Mouse (Mus musculus): ENCODE data around the gene Tob1.

The Tob1 gene

GRCm38 (mm10) chr11:94198405-94199146 lies 12.7 kb upstream of the Tob1 start:
- DNase-seq (ENCODE audit: low spot score in 2 of 2) = no peak

GRCm38 (mm10) chr11:94199771-94200170 lies 11.5 kb upstream of the Tob1 start:
- no peak for DNase-seq (ENCODE audit: low spot score in 2 of 2)

- no peak for DNase-seq (ENCODE audit: low spot score in 2 of 2)
Observed at GRCm38 (mm10) chr11:94200422-94200821, 10.8 kb upstream of the Tob1 start.

DNA sequence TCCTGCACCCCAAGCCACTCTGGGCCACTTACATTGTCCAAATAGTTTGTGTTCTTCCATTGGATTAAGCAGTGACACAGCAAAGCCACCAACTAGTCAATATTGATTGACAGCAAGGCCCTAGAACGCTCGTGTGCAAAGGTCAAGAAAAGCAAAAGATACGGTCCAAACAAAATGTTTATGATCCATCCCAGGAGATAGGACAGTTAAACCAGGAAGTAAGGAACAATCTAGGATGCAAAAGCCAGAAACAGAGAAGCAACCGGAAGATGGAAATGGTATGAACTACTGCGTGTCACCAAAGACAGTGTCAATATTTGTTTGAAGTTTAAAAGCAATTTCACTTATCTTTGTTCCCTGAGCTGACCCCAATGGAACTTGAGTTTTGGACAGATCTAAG lies 9.1 kb upstream of the Tob1 start:
- DNase-seq (ENCODE audit: low spot score in 2 of 2) = no peak

DNA sequence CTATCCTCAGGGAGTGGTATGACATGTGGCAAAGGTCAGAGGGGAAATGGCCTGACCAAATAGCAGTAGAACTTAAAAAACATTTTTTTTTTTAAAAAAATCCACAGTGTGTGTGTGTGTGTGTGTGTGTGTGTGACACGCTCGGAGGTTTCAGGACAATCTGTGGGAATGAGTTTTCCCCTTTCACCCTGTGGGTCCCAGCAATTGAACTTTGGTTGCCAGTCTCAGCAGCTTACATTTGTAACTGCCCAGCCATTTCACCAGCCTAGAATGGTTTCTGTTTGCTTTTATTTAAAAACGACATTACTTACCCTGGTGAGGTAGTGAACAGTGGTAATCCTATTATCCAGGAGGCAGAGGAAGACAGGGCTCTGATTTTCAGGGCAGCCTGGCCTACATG lies 8.2 kb upstream of the Tob1 start:
- no peak for DNase-seq (ENCODE audit: low spot score in 2 of 2)

GRCm38 (mm10) chr11:94206398-94207114 lies 4.7 kb upstream of the Tob1 start:
- DNase-seq (ENCODE audit: low spot score in 2 of 2) = no peak

GRCm38 (mm10) chr11:94208811-94209675 lies 2.2 kb upstream of the Tob1 start:
- DNase-seq (ENCODE audit: low spot score in 2 of 2) = no peak

GRCm38 (mm10) chr11:94209695-94210131 lies 1.5 kb upstream of the Tob1 start:
- DNase-seq (ENCODE audit: low spot score in 2 of 2) = no peak

DNA sequence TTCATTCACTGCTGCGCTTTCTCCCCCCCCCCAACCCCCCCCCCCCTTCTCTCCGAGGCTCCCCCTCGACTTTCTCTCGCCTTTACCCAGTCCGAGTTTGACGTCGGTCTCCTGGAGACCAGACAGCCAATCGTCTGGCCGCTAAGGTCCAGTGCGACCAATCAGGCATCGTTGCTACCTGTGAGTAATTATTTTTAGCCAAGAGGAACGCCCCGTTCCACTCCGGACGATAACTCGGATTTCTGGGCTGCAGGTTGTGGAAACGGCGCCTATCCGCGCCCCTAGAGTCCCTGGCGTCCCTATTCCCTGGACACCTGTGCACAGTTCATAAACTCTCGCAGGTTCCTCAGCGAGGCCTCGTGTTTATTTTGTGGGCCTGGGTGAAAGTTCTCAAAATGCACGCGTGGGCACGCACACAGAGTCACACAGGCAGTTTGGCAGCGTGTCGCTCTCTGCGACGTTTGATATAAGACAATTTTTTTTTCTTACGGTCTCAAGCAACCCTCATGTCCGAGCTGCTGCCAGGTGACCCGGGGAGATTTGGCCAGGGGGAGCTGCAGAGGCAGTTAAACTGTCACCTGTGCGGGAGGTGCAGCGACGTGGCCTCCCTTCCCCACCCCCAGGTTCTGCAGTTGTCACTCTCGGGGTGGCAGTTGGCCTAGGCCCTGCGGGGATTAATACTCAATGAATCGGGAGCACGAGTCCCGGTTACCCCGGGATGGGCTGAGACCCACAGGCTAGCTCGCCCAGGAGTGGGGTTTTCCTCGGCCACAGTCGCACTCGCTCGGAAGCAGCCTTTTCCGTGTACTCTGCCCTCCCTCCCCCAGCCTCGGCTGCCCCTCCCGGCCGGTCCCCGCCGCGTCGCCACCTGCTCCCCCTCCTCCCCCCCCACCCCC lies 815 bp upstream of the Tob1 start:
- peak; percentile 82 to 83 for DNase-seq (ENCODE audit: low spot score in 2 of 2)

DNA sequence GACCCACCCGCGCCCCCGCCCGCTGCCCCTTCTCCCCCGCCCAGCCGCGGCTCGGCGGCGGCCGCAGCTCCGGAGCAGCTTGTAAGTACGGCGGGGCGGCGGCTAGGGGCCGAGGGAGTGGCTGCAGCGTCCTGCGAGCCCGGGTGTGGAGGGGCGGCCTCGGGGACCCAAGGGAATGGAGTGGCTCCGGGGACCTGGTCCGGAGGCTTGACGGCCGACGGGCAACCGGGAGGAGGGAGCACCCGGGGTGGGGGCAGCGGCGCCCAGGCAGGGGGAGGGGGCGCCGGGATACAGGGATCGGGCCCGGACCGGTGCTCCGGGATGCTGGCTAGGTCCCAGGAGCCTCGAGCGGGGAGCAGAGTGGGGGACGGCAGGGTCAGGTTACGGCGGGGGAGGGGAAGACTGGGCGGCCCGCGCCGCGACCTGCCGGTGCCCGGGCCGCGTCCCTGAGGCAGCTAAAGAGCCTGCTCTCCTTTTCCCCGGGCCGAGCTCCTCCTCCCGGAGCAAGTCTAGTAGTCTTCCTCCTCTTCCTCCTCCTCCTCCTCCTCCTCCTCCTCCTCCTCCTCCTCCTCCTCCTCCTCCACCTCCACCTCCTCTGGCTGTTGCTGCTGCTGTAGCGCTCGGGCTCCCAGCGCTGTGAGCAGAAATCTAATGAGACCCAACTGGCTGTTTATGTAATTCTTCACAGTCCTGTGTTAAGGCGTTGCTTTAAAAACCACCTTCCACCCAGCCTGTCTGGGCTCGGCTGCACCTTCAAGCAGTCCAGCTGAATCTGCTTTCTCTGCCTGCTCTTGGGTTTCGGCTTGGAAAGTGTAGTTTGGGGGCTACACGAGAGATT lies 616 bp downstream of the Tob1 start:
- DNase-seq (ENCODE audit: low spot score in 2 of 2) = peak; percentile 71 to 73

GRCm38 (mm10) chr11:94212489-94212836 lies 1.2 kb downstream of the Tob1 start:
- DNase-seq (ENCODE audit: low spot score in 2 of 2) = no peak

- no peak for DNase-seq (ENCODE audit: low spot score in 2 of 2)
Observed at GRCm38 (mm10) chr11:94212997-94213396, 1.7 kb downstream of the Tob1 start.

GRCm38 (mm10) chr11:94213735-94214594 lies 2.7 kb downstream of the Tob1 start:
- DNase-seq (ENCODE audit: low spot score in 2 of 2) = no peak

DNA sequence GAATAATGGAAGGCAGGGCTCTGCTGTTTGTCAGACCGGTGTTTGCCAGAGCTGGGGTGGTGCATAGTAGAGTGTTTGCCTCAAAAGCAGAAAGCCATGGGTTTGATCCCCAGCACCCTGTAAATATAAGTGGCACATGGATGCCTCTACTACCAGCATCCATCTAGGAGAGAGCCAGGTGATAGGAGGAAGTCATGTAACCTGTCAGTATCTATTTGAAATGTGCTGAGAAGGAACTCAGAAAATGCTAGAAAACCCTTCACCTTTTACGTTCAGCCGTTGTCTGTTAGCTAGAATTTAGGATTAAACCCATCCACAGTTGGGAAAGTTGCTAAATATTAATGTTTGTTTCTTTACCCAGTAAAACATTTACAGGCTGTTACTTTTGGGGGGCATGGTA lies 4.3 kb downstream of the Tob1 start:
- no peak for DNase-seq (ENCODE audit: low spot score in 2 of 2)

DNA sequence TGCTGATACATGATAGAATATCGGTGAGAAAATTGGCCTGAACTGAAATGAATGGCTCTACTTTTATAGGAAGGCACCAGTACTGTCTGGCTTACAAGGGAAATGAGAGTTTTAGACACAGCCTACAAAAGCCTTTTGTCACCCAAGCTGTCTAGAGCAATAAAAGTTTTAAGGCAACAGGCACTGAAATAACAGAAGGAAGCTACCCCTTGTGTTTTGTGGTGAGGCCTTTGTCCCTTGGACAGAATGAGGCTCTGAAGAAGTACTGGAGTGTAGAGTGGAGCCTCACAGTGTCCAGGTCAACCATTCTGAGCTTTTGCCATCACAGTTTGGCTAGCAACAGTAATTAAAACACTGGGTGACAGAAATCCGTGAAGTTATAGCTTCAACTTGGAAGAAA lies 5.0 kb downstream of the Tob1 start:
- DNase-seq (ENCODE audit: low spot score in 2 of 2) = no peak

DNA sequence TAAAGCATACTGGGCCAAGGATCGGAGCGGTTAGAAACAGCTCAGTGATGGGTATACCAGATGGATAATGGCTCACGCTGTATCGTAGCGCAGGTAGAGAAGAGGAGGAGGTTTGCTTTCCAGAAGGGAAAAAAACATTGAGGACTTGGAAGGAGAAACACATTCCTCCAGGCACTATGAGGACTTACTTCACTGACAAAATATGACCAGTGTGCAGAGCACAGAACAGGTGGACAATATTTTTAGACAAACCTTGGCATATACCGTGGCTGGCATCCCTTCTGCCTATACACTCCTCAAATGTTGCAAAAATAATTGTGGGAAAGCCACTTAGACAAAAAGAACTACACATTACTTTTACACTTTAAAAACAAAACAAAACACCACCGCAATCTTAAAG lies 10.0 kb downstream of the Tob1 start:
- DNase-seq (ENCODE audit: low spot score in 2 of 2) = no peak

GRCm38 (mm10) chr11:94223531-94223930 lies 12.3 kb downstream of the Tob1 start:
- no peak for DNase-seq (ENCODE audit: low spot score in 2 of 2)

DNA sequence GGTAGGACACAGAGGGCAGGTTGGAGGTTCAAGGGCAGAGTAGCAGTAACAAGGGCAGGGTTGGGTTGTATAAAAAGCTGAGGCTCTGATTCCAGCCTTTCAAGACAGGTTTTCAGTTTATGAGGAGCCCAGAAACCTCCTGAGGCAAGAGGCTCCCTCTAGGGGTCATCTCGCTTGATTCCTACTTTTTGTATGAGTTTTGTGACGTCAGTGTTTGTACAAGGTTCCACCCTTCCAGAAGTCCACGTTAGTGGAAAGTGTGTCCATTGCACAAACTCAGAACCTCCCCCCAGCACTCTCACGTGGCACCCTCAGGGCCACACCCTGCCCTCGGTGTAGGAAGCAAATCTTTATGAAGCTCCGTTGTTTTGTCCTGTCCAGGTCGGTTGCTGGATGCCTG lies 14.7 kb downstream of the Tob1 start:
- DNase-seq (ENCODE audit: low spot score in 2 of 2) = no peak

GRCm38 (mm10) chr11:94228416-94228815 lies 17.2 kb downstream of the Tob1 start:
- no peak for DNase-seq (ENCODE audit: low spot score in 2 of 2)

Measured in urinary bladder, postnatal 4 days (tissue).